Mouse (Mus musculus) hematopoietic stem cell, adult 5-6 weeks (primary cell): ENCODE data around the gene 4930415O20Rik. TPM values are rescaled to one million over a fixed set of nuclear protein-coding genes. Genes with fewer than 3 reads are reported as not detected.

Experiments
- ATAC-seq, 2 experiments: fragments of 125-278 bp in 1 of 2; replicated peaks in 1 of 2; 2 replicates each; pipeline ENCODE4 v1.8.0; 2016 to 2017; ENCODE audit warnings: inconsistent platforms in 2 of 2, mild to moderate bottlenecking in 2 of 2, moderate number of reproducible peaks in 2 of 2, low read depth in 1 of 2, moderate TSS enrichment in 1 of 2; ENCODE audit not compliant: low FRiP score in 2 of 2, poor library complexity in 2 of 2, severe bottlenecking in 2 of 2, insufficient read depth in 1 of 2, low TSS enrichment in 1 of 2
- total RNA-seq: library from RNA; stranded (forward); fragments of 172-1452, 232-1000 nt; gene quantifications from 2 replicates; pipeline ENCODE4 v1.2.3, GENCODE M21; 2017

The 4930415O20Rik gene
- total RNA-seq, 1 experiment from 2014 or later = not detected

GRCm38 (mm10) chr15:98595049-98595448 lies 24.2 kb downstream of the 4930415O20Rik start:
- no peak for ATAC-seq

- ATAC-seq = no peak
Observed at GRCm38 (mm10) chr15:98596609-98597008, 25.8 kb downstream of the 4930415O20Rik start.

DNA sequence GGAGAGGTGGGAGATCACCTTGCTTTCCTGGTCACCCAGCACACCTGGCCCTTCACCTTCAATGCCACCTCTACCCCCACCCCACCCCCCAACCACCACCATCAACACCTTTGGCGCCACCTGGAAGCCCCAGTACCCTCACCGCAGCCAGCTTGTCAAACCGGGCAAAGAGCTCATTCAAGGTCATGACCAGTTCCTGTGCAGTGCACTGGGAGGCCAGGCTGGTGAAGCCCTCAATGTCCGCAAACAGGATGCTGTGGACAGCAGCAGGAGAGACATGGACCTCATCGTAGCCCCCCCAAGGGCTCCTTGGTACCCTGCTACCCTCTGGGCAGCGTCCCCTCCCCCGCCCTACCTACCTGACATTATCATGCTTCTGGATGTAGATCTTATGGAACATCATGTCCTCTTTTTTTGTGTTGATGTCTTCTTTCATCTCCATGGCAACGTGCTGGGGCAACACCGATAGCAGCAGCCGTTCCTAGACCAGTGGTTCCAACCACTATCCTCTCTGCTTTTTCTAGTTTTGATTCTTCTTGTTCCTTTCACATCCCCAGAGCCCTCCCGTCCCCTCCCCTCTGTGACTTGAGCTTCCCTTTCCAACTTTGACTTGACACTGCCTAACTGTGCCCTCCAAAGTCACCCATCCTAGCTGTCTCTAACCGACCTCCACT lies 29.4 kb downstream of the 4930415O20Rik start:
- no peak for ATAC-seq

DNA sequence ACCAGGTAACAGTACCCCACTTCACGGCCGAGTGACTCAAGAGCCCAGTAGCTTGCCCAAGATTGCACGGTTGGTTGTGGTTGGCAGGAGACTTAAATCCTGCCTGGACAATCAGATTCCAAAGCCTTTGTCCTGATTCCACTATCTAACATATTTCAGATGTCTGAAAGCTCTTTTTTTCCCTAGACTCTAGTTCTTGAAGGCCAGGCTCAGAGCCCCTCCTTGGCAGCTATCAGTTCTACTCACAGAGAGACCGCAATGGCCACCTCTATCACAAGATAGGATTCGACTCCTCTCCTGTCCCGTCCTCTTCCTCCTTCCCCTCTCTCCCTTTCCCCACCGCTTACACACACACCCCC lies 31.0 kb downstream of the 4930415O20Rik start:
- no peak for ATAC-seq

- ATAC-seq = no peak
Observed at GRCm38 (mm10) chr15:98602191-98602881, 31.5 kb downstream of the 4930415O20Rik start.

GRCm38 (mm10) chr15:98602921-98603458 lies 32.2 kb downstream of the 4930415O20Rik start:
- ATAC-seq = no peak

- ATAC-seq = no peak
Observed at GRCm38 (mm10) chr15:98604041-98604575, 33.3 kb downstream of the 4930415O20Rik start.

DNA sequence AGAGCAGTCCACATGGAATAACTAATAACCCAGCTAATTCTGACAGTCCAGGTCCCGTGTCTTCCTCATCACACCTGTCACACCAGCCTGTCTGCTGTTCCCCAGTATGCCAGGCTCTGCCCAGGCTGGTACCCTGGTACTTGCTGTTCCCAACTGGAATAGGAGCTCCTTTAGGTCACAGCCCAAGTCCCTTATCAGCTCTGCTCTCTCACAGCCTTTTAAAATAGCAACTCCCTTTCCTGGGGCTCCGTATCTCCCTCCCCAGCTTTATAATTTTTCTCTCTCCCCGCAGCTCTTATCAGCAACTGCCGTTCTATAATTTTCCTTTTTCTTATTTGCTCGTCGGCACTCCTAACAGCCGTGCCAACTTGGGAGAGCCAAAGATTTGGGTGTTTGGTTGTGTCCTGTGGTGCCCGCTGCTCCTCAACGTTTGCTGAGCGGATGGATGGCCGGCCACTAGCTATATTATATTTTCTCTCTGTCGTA lies 35.3 kb downstream of the 4930415O20Rik start:
- ATAC-seq = no peak; a peak in 1 of 4 replicates

- no peak for ATAC-seq
Observed at GRCm38 (mm10) chr15:98606739-98607138, 35.9 kb downstream of the 4930415O20Rik start.

GRCm38 (mm10) chr15:98607557-98607956 lies 36.8 kb downstream of the 4930415O20Rik start:
- no peak for ATAC-seq

GRCm38 (mm10) chr15:98608058-98608783 lies 37.4 kb downstream of the 4930415O20Rik start:
- ATAC-seq = no peak

- ATAC-seq = peak in 1 of 2 experiments; percentile 25; a peak in 1 of 4 replicates
Observed at GRCm38 (mm10) chr15:98608784-98609250, 38.0 kb downstream of the 4930415O20Rik start.

GRCm38 (mm10) chr15:98609331-98610130 lies 38.7 kb downstream of the 4930415O20Rik start, which contains the start of gene Adcy6:
TSS of gene Adcy6 (minus strand) at chr15:98610076.
- 0 out of 4 replicates have a peak, but pooled peaks have one; percentile 27 to 44 for ATAC-seq

DNA sequence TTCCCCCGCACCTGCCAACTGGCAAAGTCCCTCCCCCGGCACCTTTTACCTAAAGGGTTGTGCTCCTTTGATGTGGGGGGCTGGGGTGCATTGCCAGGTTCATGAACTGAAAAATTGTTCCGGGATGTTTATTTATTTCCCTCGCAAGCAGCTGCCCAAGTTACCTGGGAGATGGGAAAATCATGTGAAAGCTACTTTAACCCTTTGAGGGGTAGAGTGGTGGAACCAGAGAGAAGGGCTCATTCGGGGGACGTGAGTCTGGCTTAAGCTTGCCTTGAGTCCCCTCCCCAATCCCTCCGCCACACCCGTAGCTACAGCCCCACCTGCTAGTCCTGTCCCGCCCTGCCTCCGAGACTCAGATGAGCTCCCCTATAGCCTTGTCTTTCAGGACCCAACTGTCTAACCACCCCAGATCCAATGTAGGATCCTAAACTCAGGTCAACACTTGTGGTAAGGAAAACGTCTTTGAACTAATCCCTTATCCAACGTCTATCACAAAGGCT lies 39.4 kb downstream of the 4930415O20Rik start:
- no peak for ATAC-seq

DNA sequence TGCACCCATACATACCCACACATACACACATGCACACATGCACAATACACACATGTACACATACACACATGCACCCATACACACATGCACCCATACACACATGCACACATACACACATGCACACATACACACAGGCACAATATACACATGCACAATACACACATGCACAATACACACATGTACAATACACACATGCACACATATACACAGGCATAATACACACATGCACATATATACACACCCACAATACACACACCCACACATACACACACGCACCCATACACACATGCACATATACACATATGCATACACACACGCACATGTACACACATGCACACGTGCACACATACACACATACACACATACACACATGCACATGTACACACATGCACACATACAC lies 41.4 kb downstream of the 4930415O20Rik start:
- no peak for ATAC-seq

DNA sequence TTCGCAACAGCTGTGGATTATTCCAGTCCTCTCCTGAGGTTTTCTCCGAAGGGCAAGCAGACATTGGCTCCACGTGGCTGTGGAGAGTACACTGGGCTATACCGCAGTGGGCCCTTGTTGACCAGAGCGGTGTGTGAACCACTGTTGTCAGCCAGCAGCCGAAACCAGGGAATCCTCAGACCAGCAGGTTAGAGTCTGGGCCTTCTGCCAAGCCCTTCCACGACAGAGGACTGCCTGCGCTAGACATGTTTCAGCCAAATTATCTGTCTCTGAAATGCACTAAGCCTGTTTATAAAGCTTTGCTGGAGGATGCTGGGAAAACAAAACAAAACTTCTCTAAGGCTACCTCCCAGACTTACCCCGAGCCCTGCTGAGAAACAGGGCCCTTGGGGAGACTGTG lies 43.7 kb downstream of the 4930415O20Rik start:
- no peak for ATAC-seq
